Mouse (Mus musculus) kidney, embryonic 14.5 days (tissue): ENCODE results near the gene Fxyd6. TPM values are rescaled to one million over a fixed set of nuclear protein-coding genes. Genes with fewer than 3 reads are reported as not detected.

Source experiments
- ATAC-seq: fragments of 200-750 bp; cut with Nextera tagmentation; 2 replicates; pipeline ENCODE4 v1.8.0; 2017; ENCODE audit warnings: moderate number of reproducible peaks, mild to moderate bottlenecking, moderate TSS enrichment, moderate library complexity; ENCODE audit not compliant: low FRiP score, low TSS enrichment
- H3K27ac ChIP-seq: fragments of 300-500 bp; sonication (generic); 2 replicates; pipeline ENCODE4 v1.5.1; 2014; ENCODE audit warnings: low read depth, mild to moderate bottlenecking, low read length, moderate library complexity, mixed read lengths
- H3K27me3 ChIP-seq: fragments of 300-500 bp; sonication (generic); 2 replicates; pipeline ENCODE4 v1.6.1; 2014; ENCODE audit warnings: mild to moderate bottlenecking, low read length; ENCODE audit not compliant: control insufficient read depth, insufficient read depth
- H3K36me3 ChIP-seq: fragments of 300-500 bp; sonication (generic); 2 replicates; pipeline ENCODE4 v1.6.1; 2014; ENCODE audit warnings: low read length, mixed read lengths; ENCODE audit not compliant: control insufficient read depth, insufficient read depth
- H3K4me1 ChIP-seq: fragments of 300-500 bp; sonication (generic); 2 replicates; pipeline ENCODE4 v1.6.1; 2014; ENCODE audit warnings: low read length, mixed read lengths; ENCODE audit not compliant: control insufficient read depth, insufficient read depth
- H3K4me2 ChIP-seq: fragments of 300-500 bp; sonication (generic); replicated peaks from 2 replicates; pipeline ENCODE4 v1.6.1; 2014; ENCODE audit warnings: low read depth, mild to moderate bottlenecking, low read length
- H3K4me3 ChIP-seq: fragments of 300-500 bp; sonication (generic); 2 replicates; pipeline ENCODE4 v1.5.1; 2014; ENCODE audit warnings: mild to moderate bottlenecking, low read length
- H3K9ac ChIP-seq: fragments of 300-500 bp; sonication (generic); 2 replicates; pipeline ENCODE4 v1.6.1; 2014; ENCODE audit warnings: low read depth, mild to moderate bottlenecking, low read length, moderate library complexity
- H3K9me3 ChIP-seq: fragments of 300-500 bp; sonication (generic); 2 replicates; pipeline ENCODE4 v1.6.1; 2016; ENCODE audit warnings: low read length; ENCODE audit not compliant: control insufficient read depth
- WGBS: fragments of 180-500 bp; shearing (Covaris S2); extraction: QIAGEN DNeasy Blood & Tissue Kit; methylation state at CpG from one replicate; pipeline ENCODE4 v1.1.7; 2014; 5-methylcytosine and 5-hydroxymethylcytosine counted together
- polyA plus RNA-seq: library from polyadenylated mRNA; unstranded; fragments of >200 nt; fragmentation: Nextera tagmentation; extraction: Ambion mirVana; gene quantifications from 2 replicates; pipeline ENCODE4 v1.2.1, GENCODE M21; 2014

Gene Fxyd6
- polyA plus RNA-seq, 1 experiment from 2014 or later = 139 TPM

DNA sequence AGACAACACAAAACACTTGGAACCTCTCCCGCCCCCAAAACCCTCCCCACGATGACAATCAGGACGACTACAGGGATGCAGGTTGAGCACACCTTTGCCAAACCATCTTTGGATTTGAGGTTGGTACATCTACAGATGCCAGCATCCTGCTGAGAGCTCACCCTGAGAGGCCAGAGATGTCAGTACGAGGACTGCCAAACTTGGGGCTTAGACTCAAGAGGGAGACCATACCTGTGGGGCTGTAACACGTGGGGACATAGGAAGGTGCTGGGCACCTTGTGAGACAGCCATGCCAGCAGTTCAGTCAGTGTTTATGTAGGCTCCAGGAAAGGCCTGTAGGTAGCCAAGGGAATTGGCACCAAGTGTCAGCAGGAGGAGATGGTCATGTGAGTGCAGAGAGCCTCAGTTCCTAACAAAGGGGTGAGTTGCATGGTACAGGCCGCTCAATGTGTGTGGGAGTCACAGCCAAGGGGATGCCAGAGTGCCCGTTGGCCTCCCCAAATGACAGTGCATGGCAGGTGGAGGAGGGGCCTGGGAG is 52.8 kb downstream of the Fxyd6 start:
- Histone ChIP-seq H3K4me2 (no peak overlapping the region), H3K36me3 (no peaks in the 10 kb centered on the region)

DNA sequence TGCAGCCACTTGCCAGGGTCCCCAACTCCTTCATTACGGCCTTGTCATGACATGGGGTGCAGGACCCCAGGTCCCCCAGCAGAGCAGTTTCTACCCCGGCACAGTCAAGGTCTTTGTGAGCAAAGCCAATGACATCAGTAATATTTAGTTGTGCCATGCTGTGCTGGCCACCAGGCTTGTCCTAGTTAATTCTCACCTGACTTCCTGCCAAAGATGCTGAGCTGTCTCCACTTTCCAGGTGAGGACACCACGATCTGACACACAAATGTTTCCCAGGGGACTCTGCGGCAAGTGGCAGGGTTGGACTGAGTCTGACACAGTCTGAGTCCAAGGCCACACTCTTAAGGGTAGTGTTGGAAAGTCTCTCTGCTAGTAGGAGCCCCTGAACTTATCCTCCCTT is 56.5 kb downstream of the Fxyd6 start, which contains the start of gene Dscaml1:
Gene Dscaml1, plus strand, starts transcription at position 173 of the 400 bp plus-strand sequence.
- Histone ChIP-seq H3K27ac (no peak within 1 kb of the TSS), H3K9ac (no peak within 1 kb of the TSS; the same call in 1 of the 2 replicates), H3K27me3 (peaks cover 27% of the 10 kb centered on the region), H3K4me1 (peaks cover 11% of the 10 kb centered on the region), H3K36me3 (no peaks in the 10 kb centered on the region), H3K4me2 (no peak within 1 kb of the TSS), H3K4me3 (no peak within 1 kb of the TSS), H3K9me3 (no peaks in the 10 kb centered on the region)
- 90% methylated on average over 4 of the region's 4 CpGs for WGBS
- ATAC-seq = no peak

More for the DNA sequence above, 52.8 kb downstream of the Fxyd6 start:
- no peaks in the 10 kb centered on the region for H3K4me1 ChIP-seq
- ATAC-seq = no peak
- 77% methylated on average over 7 of the region's 7 CpGs for WGBS
- no peaks in the 10 kb centered on the region for H3K27me3 ChIP-seq
- H3K9me3 ChIP-seq = no peaks in the 10 kb centered on the region
- no peak overlapping the region for H3K4me3 ChIP-seq
- H3K9ac ChIP-seq = no peak overlapping the region
- no peak overlapping the region for H3K27ac ChIP-seq

DNA sequence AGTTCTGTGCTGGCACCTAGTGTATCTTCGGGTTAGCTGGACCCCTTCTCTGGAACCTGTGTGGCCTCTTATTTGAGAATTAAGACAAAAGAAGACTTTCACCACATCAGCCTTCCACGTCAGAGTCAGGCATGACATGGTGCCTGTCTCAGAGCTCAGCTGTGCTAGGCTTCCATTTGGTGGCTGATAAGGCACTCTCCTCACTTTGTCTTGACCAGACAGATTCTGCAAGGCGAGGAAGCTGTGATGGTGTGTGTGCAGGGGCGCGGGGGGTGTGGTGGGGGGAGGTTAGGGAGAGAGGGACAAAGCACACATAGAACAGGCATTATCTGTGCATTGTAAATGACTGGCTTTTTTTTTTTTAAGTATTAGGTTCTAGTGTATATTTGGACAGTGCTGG is 59.4 kb downstream of the Fxyd6 start:
- H3K27ac ChIP-seq = no peak overlapping the region
- no peaks in the 10 kb centered on the region for H3K9me3 ChIP-seq
- ATAC-seq = no peak
- no peaks in the 10 kb centered on the region for H3K36me3 ChIP-seq
- 30% methylated on average over 5 of the region's 5 CpGs for WGBS
- H3K4me2 ChIP-seq = no peak overlapping the region
- H3K9ac ChIP-seq = no peak overlapping the region
- peaks cover 43% of the 10 kb centered on the region for H3K27me3 ChIP-seq
- H3K4me1 ChIP-seq = peaks cover 11% of the 10 kb centered on the region
- no peak overlapping the region for H3K4me3 ChIP-seq

DNA sequence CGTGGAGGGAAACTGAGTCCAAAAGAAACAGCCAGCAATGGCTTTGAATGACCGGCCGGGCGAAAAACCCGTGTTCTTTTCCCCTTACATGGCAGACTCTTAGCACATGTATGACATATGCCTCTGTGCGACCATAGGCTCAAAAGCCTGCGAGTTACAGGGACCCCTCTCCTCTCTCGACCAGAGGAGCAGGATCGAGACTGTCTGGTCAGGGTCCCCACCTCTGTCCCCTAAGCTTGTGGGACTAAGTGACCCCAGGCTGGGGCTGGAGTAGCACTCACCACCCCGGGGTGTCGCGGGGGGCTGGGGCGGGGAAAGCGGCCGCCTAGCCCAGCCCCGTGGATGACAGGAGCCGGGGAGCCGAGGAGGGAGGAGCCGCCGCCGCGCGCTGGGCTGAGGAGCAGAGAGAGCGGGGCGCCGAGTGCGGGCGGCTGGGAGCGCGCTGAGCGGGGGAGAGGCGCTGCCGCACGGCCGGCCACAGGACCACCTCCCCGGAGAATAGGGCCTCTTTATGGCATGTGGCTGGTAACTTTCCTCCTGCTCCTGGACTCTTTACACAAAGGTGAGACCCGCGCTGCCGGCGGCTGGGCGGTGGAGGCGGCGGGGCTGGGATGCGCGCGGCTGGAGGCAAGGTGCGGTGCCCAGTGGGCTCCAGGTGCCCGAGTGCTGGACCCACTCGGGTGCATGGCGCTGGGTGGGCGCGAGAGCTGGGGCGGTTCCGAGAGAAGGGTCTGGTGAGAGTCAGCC is 60.1 kb downstream of the Fxyd6 start:
- H3K27me3 ChIP-seq = peaks cover 43% of the 10 kb centered on the region
- ATAC-seq = peak; percentile 39; the same call in 1 of the 2 replicates
- H3K4me2 ChIP-seq = peak overlapping the region; percentile 79
- no peaks in the 10 kb centered on the region for H3K9me3 ChIP-seq
- no peak overlapping the region for H3K27ac ChIP-seq
- peaks cover 11% of the 10 kb centered on the region for H3K4me1 ChIP-seq
- WGBS = 1% methylated on average over 51 of the region's 54 CpGs
- H3K4me3 ChIP-seq = peak overlapping the region; percentile 45
- peak overlapping the region; percentile 28; the same call in 1 of the 2 replicates for H3K9ac ChIP-seq
- no peaks in the 10 kb centered on the region for H3K36me3 ChIP-seq

DNA sequence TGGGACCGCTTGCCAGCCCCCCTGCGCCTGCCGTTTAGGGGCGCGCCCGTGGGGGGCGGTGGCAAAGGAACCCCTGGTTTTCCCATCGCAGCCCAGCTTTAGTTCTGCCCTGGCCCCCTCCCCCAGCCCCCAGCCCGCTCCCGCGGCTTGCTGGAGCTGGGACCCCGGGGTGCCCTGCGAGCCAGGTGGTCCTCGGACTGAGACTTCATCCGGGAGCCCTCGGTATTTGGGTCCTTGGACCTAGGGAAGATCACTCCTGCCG is 60.6 kb downstream of the Fxyd6 start:
- Histone ChIP-seq H3K9me3 (no peaks in the 10 kb centered on the region), H3K27ac (no peak overlapping the region), H3K9ac (0 out of 2 replicates have a peak overlapping the region, but pooled peaks have one; percentile 28), H3K4me3 (peak overlapping the region; percentile 45), H3K27me3 (peaks cover 43% of the 10 kb centered on the region), H3K4me2 (peak overlapping the region; percentile 79), H3K4me1 (peaks cover 11% of the 10 kb centered on the region), H3K36me3 (no peaks in the 10 kb centered on the region)
- 1% methylated on average over 17 of the region's 17 CpGs for WGBS
- no peak for ATAC-seq

DNA sequence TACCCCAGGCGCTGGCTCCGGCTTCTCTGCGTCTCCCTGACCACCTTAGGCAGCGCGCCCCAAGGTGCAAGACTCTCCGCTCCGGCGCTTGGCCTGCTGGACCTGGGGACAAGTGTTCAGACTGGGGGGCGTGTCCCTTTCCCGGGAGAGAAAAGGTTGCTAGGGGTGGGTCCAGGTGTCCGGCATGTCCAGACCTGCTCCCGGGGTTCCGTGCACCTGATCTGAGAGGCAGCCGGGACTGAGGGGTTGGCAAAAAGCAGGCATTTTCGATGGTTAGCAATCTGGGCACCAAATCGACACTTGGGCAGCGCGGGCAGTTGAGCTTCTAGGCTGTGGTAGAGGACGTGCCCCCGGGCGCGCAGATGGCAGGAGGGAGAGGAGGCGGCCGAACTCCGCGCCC is 61.2 kb downstream of the Fxyd6 start:
- Histone ChIP-seq H3K9me3 (no peaks in the 10 kb centered on the region), H3K4me3 (peak overlapping the region; percentile 45), H3K36me3 (no peaks in the 10 kb centered on the region), H3K4me1 (peaks cover 11% of the 10 kb centered on the region), H3K9ac (0 out of 2 replicates have a peak overlapping the region, but pooled peaks have one; percentile 28), H3K27me3 (peaks cover 43% of the 10 kb centered on the region), H3K27ac (no peak overlapping the region), H3K4me2 (peak overlapping the region; percentile 79)
- ATAC-seq = no peak
- WGBS = 2% methylated on average over 25 of the region's 26 CpGs

DNA sequence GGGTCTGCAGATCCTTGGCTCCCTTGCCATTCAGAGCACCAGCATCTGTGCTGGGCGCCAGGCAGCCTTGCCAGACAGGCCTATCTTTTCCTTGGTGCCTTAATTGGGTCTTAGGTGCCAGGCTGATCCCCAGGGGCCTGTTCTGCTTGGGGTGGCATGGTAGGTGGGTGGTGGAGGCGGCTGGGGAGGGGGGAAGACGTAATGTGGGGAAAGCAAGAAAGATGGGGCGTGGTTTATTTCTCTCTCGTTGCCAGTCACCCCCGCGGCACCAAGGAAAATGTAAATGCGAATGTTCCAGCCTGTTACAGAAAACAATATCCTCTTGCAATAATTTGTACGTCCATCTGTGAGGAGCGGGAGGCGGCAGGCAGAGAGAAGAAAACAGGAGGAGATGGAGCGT is 62.7 kb downstream of the Fxyd6 start:
- H3K9me3 ChIP-seq = no peaks in the 10 kb centered on the region
- peaks cover 43% of the 10 kb centered on the region for H3K27me3 ChIP-seq
- peaks cover 11% of the 10 kb centered on the region for H3K4me1 ChIP-seq
- no peak overlapping the region for H3K27ac ChIP-seq
- no peak overlapping the region for H3K4me3 ChIP-seq
- H3K9ac ChIP-seq = no peak overlapping the region
- ATAC-seq = no peak
- WGBS = 79% methylated on average over 12 of the region's 12 CpGs
- H3K4me2 ChIP-seq = no peak overlapping the region
- no peaks in the 10 kb centered on the region for H3K36me3 ChIP-seq

DNA sequence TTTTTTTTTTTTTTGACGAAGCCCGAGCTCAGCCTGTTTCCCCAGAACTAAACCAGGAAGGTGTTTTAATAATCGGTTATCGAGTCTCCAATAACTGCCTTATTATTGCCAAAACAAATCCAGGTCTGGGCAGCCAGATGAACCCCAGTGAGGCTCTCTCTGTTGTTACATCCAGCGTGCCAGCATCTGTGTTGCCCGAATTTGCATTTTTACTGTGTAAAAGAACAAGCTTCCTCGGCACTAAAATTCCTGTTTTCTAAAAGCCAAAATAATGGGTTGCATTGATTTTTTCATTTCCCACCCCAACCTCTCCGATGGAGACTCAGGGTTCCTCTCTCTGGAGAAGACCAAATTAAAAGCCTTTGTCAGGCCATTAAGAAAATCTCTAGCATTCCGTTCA is 63.1 kb downstream of the Fxyd6 start:
- Histone ChIP-seq H3K36me3 (no peaks in the 10 kb centered on the region), H3K27ac (no peak overlapping the region), H3K9ac (no peak overlapping the region), H3K4me1 (peaks cover 11% of the 10 kb centered on the region), H3K4me3 (no peak overlapping the region), H3K4me2 (no peak overlapping the region), H3K27me3 (peaks cover 43% of the 10 kb centered on the region), H3K9me3 (no peaks in the 10 kb centered on the region)
- 86% methylated on average over 9 of the region's 9 CpGs for WGBS
- ATAC-seq = no peak

DNA sequence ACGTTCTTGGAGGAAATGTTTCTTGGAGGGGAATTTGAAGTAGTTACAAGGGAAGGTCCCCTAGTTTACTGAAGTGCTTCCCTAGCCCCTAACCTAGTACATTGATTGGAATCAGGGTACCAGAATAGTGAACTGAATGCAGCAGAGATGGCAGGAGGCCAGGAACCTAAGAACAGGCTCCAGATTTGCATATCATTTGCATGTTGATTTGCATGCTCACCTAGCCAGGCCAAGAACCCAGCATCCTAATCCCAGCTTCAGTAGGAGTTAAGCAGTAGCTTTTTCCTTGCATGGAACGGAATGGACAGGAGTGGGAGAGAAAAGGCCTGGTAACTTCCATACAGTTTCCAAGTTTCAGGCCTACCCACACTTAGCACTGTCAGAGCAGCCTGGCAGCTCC is 64.2 kb downstream of the Fxyd6 start:
- no peak overlapping the region for H3K4me2 ChIP-seq
- no peaks in the 10 kb centered on the region for H3K9me3 ChIP-seq
- no peak for ATAC-seq
- no peak overlapping the region for H3K27ac ChIP-seq
- H3K36me3 ChIP-seq = no peaks in the 10 kb centered on the region
- H3K9ac ChIP-seq = no peak overlapping the region
- WGBS = 66% methylated on average over 2 of the region's 2 CpGs
- H3K4me3 ChIP-seq = no peak overlapping the region
- H3K27me3 ChIP-seq = peaks cover 39% of the 10 kb centered on the region
- H3K4me1 ChIP-seq = peaks cover 11% of the 10 kb centered on the region
